Mouse (Mus musculus) left cerebral cortex, postnatal 4 days (tissue): Measurements from ENCODE around the gene Dapk3. TPM values are rescaled to one million over a fixed set of nuclear protein-coding genes. Genes with fewer than 3 reads are reported as not detected.

Experiments used
- DNase-seq: peaks from one replicate; pipeline ENCODE4 v3.0.0-alpha.2; 2022
- intact Hi-C: fragments of 180-260 bp; cut with DNase I; formaldehyde crosslinking; loops from one replicate; pipeline ENCODE4 v1.15.1; 2025
- total RNA-seq, 2 experiments: library from RNA; stranded (reverse); gene quantifications; 2 replicates each; pipeline ENCODE4 v1.2.3; 2021

Dapk3 gene
- total RNA-seq: 10 to 100 TPM; 62.7 to 62.9 TPM

DNA sequence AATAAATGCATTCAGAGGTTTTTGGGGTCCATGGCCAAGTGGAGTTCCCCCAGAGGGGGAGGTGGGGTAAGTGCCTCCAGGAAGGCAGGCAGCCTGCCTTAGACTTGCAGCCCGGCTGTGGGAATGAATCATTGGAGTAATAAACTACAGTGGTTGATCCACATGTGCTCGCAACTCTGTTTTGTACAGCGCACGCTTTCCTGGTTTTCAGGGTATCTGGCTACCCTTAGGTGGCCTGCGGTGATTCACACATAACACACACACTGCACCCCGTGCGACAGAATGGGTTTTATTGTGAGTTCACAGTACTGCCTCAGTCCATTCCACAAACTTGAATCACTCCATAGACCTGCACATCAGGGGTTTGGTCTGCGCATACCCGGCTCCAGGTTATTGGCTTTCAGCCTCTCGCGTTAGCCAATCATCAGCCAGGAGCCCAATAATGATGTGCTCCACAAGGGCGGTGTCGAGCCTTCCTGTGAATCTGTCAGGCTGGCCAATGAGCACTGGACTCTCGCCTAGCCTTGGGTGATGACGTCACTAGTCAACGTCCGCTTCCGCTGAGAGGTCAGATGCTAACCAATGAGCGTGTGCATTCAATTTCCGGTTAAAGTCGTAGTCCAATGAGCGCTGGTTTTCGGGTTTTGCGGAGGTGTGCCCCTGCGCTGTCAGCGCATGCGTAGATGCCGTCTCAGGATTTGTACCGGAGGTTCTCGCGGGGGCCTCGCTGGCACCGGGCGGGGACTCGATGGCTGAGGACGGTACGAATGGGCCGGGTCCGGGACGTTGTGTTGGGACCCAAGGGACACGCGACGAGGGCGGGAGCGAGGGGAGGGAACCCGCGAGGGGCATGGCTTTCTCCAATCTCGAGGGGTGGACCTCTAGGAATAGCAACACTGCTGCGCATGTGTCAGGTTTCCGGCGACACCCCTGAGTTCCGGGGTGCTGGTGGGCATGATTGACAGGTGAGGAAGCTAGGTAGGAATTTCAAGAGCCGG, at the start of gene Dapk3:
Gene Dapk3 (plus strand): TSS at position 670 of the 998 bp plus-strand sequence.
- intact Hi-C loops: no loop called here
- peak; percentile 97 for DNase-seq

DNA sequence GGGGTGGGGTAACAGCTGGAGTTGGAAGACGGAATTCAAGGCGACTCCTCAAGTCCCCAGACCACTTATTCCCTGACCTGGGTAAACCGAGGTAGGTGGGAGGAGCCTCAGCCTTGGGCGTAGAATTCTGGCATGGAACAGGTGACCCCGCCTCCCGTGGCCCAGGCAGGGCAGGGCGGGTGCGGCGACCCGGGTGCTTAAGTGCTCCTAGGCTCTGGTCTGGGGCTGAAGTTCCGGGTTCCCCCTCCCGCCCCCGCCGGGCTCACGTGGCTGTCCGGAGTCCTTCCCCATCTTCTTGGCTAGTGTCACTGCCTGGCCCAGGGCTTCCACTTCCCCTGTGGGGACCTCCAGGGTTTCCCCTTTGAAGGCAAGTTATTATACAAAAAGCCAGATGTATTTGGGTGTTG, 48.6 kb upstream of the Dapk3 start:
- DNase-seq: no peak
- intact Hi-C loops: no loop called here

DNA sequence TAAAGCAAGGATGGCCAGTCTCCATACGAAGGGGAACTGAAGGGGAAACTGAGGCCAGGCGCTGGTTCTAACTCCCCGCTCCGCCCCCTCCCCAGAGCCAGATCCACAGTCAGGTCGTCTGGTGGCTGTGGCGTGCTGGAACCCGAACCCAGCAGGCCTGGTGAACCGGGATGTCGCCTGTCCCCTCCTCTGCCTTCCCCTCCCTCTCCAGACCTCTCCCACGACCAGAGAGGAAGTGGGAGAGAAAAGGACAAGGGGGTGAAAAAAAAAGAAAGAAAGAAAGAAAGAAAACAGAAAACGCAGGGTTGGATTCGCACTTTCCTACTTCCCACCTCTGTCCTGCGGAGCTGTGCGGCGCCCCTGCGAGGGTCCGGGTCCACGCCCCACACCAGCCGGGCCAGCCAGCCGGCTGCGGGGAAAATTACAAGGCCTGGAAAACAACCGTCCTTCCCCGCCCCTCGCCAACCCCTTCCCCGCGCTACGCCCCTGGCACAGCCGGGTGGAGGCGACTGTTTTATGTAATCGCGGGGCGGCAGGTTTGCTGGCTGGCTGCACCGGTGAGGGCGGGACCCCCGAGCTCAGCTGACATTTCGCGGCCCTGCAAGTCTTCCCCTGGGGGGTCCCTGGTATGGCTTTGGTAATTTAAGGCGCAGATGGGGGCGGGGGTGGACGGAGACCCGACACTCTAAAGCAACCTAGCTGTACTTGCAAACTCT, 47.7 kb upstream of the Dapk3 start, which contains the start of gene Zbtb7a:
Gene Zbtb7a (plus strand): TSS at position 255 of the 716 bp plus-strand sequence.
- DNase-seq: peak; percentile 45
- intact Hi-C loops: no loop called here

DNA sequence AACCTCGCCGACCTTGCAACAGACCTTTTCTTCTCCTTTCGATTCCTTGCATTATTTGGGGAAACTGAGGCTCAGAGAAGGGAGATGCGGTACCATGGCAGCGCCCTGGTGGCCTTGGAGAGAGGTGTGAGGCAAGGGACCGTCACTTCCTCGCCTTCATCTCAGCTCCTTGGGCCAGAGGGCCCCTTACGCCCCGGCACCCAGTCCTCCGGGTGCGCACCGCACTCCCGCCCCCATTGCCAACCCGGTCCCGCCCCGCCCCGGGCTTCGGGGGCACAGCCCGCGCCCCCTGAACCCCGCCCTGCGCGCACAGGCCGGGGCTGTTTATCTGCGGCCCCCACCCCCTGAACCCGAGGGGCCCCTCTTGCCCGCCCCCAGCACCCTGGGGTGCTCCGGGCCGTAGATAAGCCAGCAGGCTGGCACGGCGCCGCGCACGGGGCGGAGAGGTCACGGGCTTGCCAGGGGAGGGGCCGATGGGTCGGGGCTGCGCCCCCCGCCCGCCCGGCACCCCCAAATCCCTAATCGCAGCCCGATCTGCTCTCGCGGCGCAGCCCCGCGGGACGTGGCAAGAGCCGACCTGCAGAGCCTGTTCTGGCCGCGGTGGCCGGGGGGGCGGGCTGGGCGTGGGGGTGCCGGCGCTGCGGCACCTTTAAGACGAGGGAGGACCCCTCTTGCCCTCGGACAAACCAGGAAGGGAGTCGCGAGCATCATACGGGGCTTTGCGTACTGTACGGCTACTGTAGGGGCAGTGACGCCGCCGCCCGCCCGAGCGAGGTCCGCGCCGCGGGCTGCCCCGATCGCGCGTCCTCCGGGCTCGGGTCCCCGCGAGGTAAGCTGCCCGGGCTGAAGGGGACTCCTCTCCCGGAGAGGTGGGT, 46.7 kb upstream of the Dapk3 start:
- DNase-seq: peak; percentile 80
- intact Hi-C loops: no loop called here

DNA sequence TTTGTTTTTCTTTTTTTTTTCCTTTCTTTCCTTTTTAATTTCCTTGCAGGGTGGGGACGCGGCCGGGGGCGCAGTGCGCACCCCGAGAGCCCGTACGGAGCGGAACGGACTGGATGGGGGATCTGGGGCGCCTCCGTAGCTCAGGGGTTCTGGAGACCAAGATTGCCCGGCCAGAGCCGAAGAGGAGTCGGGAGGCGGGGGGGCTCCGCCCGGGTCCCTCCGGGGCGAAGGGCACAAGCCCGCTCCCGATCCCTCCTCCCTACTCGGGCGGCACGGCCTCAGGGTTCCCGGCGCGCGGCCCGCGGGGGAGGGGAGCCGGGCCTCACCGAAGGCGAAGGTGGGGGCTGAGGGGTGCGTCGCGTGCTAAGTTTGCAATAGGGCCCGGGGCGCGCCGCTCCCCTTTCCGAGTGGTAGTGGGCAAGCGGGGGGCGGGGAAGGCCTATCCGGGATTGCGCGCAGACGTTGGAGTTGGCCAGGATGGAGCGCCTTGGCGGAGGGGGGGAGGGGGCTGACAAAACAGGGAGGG, 46.0 kb upstream of the Dapk3 start:
- DNase-seq: no peak
- intact Hi-C loops: no loop called here

DNA sequence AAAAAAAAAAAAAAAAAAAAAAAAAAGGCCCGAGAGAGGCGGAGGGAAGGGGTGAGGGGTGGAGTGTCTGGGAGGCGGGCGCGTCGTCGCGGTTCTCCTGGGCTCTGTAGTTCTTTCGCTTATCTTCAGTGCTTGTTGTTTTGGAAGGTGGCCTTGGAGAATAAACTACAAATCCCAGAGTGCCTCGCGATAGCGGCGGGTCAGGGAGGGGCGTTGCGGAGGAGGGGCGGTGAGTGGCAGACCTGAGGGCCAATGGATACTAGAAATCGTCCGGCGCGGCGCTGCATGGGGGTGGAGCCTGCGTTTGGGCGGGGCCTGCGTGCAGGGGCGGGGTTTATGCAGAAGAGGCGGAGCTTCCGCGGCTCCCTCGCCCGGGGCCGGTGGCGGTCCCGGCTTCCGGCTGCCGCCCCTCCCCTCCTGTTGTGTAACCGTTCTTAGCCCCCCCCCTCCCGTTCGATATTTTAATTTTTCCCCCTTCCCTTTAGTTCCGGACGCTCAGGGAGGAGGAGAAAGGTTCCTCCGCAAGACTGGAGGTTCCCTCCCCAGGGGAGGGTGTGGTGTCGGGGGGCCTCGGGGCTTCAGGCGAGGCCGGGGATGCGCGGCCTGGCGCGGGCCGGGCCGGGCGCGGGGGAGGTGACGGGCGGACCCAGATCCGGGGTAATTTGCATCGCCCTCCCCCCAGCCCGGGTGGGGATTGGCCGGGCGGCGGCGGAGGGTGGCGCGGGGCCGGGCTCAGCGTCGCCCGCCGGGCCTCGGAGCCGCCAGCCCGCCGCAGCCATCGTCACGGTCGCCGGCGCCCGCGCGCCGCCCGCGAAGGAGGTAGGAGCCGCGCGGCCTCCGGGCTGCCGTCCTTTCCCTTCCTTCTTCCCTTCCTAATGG, 45.3 kb upstream of the Dapk3 start:
- DNase-seq: peak; percentile 99
- intact Hi-C loops: no loop called here

DNA sequence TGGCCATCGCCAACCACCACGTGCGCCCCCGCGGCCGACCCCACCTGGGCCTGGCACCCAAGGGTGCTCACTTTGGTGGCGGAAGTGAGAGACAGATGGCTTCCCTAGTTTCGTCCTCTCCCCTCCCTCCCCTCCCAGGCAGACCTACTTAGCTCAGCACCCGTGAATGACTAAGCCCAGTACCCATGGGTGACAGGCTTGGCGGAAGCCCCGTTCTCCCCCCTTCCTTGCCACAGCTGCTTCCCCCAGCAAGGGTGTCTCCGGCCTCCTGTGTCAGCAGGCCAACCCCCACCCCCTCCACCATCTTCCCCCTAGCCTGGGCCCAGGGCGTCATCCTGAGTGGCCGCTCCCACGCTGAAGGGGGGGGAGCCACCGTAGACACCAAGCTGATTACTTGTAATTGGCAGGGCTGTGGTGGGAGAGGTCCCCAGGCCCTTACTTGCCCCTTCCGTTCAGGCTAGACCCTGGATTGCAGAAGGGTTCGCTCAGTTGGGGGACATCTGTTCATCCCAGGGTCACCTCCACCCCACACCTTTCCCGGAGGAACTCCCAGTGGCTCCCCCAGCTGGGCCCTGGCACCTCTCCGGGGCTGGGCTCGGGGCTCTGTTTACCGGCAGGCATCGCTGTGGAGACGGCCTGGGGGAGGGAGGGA, 44.5 kb upstream of the Dapk3 start:
- DNase-seq: peak; percentile 60
- intact Hi-C loops: no loop called here

DNA sequence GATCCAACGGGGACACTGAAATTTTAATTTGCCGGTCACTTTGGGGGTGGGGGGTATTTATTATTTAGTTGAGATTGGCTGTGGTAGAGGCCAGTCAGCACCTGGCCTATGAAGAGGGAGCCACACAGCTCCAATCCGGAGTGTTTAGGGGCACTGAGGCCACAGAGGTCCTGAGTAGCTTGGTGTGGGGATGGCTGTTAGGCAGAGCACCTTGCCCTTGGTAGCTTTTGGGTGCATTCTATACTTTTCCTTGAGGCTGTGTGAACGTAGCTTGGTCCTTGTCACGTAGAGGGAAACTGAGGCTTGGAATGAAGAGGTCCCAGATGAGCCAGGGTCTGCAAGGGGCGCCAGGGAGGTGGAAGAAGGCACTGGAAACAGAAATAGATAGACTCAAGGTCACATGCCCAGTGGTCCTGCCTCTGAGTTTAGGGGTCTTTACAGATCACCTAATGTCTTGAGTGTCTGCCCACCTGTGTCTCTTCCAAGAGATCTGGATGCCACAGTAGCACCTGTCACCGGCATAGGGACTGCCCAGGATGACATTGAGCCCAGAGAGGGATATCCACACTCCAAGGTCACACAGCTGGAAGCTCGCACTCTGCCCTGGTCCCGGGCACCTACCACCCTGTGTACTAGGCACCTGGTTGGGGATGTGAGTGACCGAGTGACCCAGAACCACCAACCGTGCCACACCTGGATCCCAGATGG, 43.8 kb upstream of the Dapk3 start:
- intact Hi-C loops: no loop called here
- DNase-seq: no peak

DNA sequence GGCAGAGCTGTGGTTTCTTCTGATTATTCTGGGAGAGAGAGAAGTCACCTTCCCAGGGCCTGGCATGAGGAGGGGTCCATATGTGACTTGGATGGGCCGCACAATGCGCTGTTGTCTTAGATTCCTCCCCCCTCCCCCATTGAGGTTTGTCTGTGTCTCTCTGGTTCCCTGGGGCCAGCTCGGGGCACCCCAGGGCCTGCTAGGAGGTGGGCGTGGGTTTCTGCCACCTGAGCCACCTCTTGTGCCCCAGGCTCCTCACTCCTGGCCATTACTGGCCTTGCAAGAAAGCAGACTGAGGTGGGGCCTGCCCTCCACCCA, 43.3 kb upstream of the Dapk3 start:
- no peak for DNase-seq
- intact Hi-C loops: no loop called here

DNA sequence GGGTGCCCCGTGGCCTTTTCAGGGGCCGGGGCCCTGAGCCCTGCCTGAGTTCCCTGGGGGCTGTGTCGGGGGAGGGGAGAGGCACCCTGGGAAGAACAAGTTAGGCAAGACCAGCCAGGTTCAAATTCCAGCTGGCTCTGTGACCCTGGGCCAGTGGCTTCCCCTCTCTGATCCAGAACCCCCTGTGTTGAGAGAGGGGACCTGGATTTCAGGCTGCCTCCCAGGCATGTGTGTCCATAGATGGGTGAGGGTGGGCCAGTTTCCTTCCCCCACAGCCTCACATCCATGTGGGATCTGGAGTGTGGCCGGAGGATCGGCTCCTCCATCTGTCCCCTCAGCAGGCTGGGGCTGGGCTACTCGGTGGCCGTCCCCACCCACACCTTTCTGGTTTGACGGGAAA, 42.8 kb upstream of the Dapk3 start:
- DNase-seq: no peak
- intact Hi-C loops: no loop called here

DNA sequence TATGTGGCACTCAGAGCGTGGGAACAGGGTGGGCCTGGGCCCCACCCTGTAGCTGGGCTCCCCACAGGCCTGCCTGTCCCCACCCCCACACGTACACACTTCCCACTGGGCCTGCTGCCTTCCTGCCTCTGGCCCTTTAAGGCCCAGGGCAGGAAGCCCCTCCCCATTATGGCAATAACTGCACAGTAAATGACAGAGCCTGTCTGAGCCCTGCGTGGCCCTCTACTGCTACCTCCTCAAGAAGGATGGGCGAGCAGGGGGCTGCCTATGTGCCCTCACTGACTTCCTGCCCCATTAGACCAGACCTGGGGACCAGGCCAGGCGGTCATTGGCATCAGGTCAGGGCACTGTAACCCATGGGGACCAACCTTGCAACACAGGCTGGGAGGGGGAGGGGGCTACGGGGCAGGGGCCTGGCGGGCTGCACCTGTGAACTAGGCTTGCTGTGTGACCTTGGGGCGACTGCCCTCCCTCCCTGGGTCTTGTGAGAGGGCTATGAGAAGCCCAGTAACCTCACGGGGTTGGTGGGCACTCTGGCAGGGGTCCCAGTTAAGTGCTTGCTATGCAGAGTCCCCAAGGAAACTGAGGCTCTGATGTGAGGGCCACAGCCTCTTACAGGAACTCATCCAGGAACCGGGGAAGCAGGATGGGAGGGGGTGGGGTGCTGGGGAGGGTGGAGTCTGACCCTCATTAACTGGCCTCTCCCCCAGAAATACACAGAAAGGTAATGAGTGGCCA, 41.9 kb upstream of the Dapk3 start:
- no peak for DNase-seq
- intact Hi-C loops: no loop called here

DNA sequence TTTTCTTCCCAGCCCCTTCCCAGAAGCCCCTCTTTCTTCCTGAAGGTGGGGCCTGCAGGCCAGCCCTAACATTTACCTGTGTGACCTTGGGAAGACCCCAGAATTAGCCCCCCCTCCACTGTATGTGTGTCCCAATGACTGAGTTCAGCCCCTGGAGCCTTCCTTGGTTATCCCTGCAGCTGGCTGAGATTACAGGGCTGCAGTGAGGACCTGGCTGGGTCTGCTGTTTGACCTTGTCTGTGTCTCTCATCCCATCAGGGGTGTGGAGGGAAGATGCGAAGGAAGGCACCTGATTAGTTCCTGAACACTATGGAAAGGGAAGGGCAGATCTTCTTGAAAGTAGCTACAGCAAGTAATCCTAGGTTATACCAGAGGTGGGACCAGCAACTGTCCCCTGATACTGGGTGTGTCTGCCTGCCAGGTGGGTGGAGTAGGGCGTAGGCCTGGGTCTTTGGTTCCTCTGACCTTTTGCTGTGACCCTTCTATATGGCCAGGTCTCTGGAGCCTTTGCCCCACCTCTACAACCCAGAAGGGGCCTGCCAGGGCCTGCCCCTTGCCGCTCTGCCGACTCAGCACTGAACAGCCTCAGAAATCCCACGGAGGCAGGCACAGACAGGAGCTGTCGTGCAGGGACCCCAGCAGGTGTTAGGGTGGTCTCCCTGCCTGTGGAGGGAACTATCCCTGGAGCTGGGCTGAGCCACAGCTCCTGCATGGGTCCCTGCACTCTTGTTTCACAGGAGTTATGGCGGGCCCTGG, 41.2 kb upstream of the Dapk3 start:
- DNase-seq: no peak
- intact Hi-C loops: no loop called here

DNA sequence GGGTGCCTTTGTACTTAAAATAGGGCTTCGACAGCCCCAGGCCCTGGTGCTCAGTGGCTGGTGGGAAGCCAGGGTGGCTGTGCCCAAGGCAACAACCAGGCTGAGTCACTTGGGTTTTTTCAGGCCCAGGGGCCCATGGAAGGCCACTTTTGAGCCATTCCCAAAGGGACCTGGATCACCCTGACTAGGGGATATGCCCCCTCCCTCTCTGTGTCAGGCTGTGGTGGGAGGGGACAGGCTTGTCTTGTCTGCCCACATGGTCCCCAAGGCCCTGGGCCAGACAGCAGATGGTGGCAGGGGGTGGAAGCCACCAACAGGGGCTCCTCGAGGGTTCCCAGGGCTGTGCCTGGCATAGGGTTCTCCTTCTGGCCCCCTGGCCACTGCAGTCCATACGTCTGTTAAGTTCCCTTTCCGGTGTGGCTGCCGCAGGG, 40.2 kb upstream of the Dapk3 start:
- DNase-seq: peak; percentile 64
- intact Hi-C loops: no loop called here

DNA sequence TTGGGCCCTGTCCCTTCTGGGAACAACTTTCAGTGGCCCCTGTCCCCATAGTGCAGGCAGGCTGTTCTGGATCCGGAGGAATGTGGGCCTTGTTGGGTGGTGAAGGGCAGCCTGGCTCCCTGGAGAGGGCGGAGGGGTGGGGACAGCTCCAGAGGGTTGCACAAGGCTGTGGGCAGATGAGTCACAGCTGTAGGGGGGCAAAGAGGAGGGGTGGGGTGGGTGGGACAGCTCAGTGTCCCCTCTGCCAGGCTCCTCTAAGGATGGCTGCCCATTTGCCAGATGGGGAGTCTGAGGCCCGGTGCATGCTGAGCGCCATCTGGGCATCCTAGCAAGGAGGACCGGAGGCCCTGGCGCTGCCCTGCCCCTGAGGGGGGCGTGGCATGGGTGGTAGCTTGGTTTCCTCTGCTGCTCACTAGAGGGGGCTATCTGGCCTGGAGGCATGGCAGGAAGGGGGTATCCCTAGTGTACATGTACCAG, 39.6 kb upstream of the Dapk3 start:
- intact Hi-C loops: no loop called here
- DNase-seq: no peak

DNA sequence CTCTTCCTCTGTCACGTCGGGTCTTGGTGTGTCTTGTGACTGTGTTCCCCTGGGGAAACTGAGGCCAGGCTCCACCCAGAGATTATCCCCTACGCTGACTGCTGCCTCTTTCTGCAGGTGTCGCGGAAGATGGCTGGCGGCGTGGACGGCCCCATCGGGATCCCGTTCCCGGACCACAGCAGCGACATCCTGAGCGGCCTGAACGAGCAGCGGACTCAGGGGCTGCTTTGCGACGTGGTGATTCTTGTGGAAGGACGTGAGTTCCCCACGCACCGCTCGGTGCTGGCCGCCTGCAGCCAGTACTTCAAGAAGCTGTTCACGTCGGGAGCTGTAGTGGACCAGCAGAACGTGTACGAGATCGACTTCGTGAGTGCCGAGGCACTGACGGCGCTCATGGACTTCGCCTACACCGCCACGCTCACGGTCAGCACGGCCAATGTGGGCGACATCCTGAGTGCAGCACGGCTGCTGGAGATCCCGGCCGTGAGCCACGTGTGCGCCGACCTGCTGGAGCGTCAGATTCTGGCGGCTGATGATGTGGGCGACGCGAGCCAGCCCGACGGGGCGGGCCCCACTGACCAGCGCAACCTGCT, 38.9 kb upstream of the Dapk3 start:
- no peak for DNase-seq
- intact Hi-C loops: no loop called here

DNA sequence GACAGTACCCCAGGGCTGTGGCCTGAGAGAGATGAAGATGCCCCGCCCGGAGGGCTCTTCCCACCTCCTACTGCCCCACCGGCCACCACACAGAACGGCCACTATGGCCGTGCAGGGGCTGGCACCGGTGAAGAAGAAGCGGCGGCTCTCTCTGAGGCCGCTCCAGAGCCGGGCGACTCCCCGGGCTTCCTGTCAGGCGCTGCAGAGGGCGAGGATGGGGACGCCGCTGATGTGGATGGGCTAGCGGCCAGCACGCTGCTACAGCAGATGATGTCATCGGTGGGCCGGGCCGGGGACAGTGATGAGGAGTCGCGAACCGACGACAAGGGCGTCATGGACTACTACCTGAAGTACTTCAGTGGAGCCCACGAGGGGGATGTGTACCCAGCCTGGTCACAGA, 38.1 kb upstream of the Dapk3 start:
- intact Hi-C loops: no loop called here
- DNase-seq: no peak

DNA sequence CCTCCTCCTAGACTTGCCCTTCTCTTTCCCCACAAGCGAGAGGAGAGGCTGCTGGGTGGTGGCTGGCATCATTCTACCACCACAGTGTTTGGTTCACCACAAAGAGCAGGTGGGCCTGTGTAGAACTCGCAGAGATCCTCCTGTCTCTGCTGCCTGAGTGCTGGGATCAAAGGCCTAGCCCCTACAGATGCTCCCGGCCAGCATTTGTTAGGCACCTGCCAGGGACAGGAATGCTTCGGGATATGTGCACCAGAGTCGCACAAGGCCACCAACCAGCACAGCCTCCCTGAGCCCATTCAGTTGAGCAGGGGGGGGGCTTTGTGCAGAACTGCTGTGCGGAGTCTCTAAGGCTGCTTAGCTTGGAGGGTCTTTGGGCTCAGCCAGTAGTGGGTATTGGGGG, 37.5 kb upstream of the Dapk3 start:
- DNase-seq: no peak
- intact Hi-C loops: no loop called here
